Mouse (Mus musculus) WW6 (cell line): Measurements from ENCODE around the gene Plxdc2.

Source experiments
- DNase-seq: peaks from one replicate; pipeline ENCODE4 v3.0.0-alpha.2; 2013; ENCODE audit warnings: low read depth, low spot score

Gene Plxdc2

GRCm38 (mm10) chr2:16571169-16571751 is 215.2 kb downstream of the Plxdc2 start:
- no peak for DNase-seq

DNA sequence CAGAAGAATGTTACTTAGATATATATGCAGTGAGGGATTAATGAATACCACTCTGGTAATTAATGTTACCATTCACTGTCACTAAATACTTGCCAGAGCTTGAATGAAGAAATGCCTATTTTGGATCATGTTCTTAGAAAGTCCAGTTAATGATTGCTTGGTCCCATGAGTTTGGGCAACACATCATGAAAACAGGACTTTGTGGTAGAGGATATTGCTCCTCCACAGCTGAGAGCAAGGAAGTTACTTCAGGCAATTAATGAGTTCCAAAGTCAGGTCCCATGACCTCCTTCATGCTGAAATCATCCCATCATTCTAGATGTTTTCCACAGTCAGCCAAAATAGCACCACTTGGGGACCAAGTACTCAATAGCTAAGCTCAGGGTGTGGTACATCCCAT is 220.5 kb downstream of the Plxdc2 start:
- DNase-seq: no peak

DNA sequence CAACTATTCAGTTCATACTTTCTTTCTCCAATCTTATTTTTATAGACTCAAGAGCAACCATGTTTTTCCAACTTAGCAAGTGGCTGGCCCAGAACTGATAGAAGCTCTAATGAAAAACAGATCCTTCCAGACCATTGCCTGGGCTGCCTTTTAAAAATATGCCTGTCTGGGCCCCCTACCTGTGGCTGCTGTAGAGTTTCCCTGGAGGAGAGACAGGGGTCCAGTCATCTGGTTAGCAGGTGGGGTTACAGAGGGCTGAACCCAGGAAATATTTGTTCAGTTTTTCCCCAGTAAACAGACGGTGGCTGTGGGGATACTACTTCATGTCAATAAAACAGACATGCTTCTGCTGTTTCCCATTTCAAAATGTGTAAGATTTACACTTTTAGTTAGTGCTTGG is 222.0 kb downstream of the Plxdc2 start:
- no peak for DNase-seq

DNA sequence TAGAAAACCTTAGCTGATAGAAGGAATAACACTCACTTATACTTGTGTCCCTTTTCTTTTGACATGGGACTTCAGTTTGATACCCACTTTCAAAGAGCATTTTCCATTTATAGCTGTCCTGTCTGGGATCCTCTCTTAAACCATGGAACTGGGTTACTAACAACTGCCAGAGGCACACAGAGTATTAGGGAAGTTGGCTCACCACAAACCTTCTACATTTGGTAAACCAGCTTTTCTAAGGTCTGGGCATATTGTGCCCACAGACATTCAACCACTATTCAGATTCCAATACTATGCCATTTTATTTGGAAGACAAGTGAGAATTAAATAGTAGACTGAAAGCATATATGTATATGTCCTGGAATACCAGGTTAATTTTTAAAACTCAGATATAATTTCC is 232.4 kb downstream of the Plxdc2 start:
- DNase-seq: no peak

DNA sequence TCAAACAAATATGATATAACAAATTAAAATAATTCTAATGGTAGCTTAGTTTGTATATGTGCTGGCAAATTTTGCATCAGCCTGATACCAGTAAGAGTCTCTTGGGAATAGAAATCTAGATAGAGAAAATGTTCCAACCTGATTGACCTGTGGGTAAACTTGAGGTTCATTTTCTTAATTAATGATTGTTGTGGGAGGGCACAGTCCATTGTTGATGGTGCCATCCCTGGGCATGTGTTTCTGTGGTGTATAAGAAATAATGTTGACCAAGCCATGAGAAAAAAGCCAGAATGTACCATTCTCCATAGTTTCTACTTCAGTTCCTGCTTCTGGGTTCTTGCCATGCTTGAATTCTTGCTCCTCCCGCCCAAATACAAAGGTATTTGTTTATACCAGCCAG is 239.3 kb downstream of the Plxdc2 start:
- no peak for DNase-seq

GRCm38 (mm10) chr2:16598231-16598630 is 242.1 kb downstream of the Plxdc2 start:
- DNase-seq: no peak

GRCm38 (mm10) chr2:16604291-16604690 is 248.2 kb downstream of the Plxdc2 start:
- no peak for DNase-seq

GRCm38 (mm10) chr2:16607792-16608586 is 251.9 kb downstream of the Plxdc2 start:
- DNase-seq: no peak

DNA sequence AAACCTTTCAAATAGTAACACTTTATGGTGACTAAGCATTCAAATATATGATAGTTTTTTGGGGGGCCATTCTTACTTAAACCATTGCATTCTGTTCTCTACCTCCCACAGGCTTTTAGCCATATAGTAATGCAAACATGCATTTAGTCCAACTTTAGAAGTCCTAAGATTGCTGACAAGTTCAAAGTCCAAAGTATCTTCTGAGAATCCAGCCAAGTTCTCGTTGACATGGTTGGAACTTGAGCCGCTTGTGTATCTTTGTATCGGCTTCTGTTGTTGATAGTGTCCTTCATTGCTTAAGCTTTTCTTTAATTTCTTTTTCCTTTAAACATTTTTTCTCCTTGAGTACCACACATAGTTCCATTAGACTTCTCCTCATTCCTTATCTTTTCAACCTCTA is 286.0 kb downstream of the Plxdc2 start:
- no peak for DNase-seq

GRCm38 (mm10) chr2:16651713-16652112 is 295.6 kb downstream of the Plxdc2 start:
- DNase-seq: no peak

- no peak for DNase-seq
These were observed 308.4 kb downstream of the Plxdc2 start for GRCm38 (mm10) chr2:16664516-16664915.

DNA sequence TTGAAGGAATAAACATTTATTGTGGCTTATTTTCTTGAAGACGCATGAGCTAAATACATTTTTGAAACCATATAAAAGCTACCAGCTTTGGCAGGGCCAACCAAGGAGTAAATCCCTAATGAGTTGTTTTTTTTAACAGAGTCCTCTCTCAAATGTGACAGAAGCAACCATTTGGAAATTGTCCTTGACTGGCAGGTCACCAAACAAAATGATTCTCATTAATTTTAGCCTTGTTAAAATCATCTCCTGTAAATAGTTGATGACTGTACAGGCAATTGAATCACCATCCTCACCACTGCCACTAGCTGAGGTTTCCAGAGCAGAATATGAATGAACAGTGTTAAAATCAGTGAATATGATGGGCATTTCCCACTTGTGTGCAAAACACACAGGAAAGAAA is 312.3 kb downstream of the Plxdc2 start:
- DNase-seq: no peak

GRCm38 (mm10) chr2:16682905-16683304 is 326.8 kb downstream of the Plxdc2 start:
- DNase-seq: no peak

- DNase-seq: no peak
These were observed 327.6 kb downstream of the Plxdc2 start for GRCm38 (mm10) chr2:16683739-16684138.

GRCm38 (mm10) chr2:16684529-16684928 is 328.4 kb downstream of the Plxdc2 start:
- no peak for DNase-seq

DNA sequence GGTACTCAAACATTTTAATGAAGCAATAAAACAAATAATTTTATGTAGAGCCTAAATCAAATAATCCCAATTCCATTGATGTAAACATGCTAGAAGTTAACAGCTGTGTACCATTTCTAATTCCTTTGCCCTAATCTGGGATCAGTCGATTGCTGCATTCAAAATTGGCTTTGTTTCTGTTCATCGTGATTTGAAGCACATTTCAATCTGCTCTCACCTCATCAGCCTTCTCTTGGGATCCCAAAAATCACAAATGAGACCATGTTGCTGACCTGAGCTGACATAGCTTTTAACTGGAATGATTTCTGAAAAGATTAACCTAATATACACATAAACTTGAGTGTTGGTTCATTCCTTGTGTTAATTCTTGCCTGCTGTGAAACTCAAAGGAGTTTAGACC is 340.3 kb downstream of the Plxdc2 start:
- DNase-seq: no peak

- DNase-seq: no peak
These were observed 341.1 kb downstream of the Plxdc2 start for GRCm38 (mm10) chr2:16697181-16697580.

GRCm38 (mm10) chr2:16706227-16706626 is 350.1 kb downstream of the Plxdc2 start:
- peak; percentile 1 for DNase-seq

- no peak for DNase-seq
These were observed 353.8 kb downstream of the Plxdc2 start for GRCm38 (mm10) chr2:16709885-16710284.

- no peak for DNase-seq
These were observed 374.9 kb downstream of the Plxdc2 start for GRCm38 (mm10) chr2:16731033-16731432.

DNA sequence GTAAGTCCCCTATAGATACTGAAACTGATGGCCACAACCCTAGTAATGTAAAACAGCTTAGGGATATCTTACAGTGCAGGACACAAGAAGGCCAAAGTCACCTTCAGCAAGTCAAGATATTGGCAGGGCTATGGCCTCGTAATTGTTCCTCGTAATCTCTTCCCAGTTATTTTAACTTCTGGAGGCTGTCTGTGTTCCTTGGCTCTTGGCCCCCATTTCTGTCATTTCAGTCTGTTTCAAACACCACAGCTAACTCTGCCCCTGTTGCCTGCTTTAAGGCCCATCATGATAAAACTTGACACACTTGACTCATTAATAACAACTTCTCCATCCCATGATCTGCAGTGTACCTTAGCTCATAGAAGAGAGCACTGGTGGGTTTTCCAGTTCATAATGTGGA is 378.3 kb downstream of the Plxdc2 start:
- no peak for DNase-seq

DNA sequence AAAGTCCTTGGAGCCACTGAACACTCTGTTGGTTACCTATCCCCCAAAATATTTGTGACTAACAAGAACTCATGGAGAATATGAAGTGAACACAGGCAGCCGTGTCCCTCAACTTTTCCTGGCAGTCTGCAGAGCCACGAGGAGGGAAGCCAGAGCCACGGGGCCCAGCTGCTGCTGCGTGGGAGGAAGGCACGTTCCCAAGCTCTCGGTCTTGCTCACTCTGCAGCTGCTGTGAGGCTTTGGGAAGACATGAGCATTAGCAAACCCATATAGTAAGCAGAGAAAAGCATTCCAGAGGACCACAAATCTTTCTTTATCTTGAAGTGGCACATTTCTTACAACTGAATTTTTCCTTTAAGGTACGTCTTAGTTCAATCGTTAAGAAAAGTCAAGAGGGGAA is 382.1 kb downstream of the Plxdc2 start:
- no peak for DNase-seq

GRCm38 (mm10) chr2:16741813-16742212 is 385.7 kb downstream of the Plxdc2 start:
- DNase-seq: no peak
